Mouse (Mus musculus) CH12.LX (cell line): ENCODE results near the gene Cdr2. TPM values are rescaled to one million over a fixed set of nuclear protein-coding genes. Genes with fewer than 3 reads are reported as not detected.
"Not testable (repeated sequence)": the region's sequence is repeated elsewhere in the genome, so short reads cannot be mapped to it uniquely, and the experiment has no call there.

Source experiments
- DNase-seq: peaks from one replicate; pipeline ENCODE4 v3.0.0-alpha.2; 2013; ENCODE audit errors: extremely low read depth
- H3K27ac ChIP-seq: 2 replicates; pipeline ENCODE4 v1.5.1; 2012; ENCODE audit warnings: low read depth, mild to moderate bottlenecking, control low read depth, moderate library complexity; ENCODE audit not compliant: insufficient read depth
- H3K27me3 ChIP-seq: replicated peaks from 2 replicates; pipeline ENCODE3; 2012; ENCODE audit warnings: inconsistent platforms
- H3K36me3 ChIP-seq, 2 experiments: replicated peaks in 1 of 2; 2 replicates each; pipeline versions ENCODE3 to v1.6.1; 2012; ENCODE audit warnings: inconsistent platforms in 1 of 2, low read length in 1 of 2, mild to moderate bottlenecking in 1 of 2, mixed read lengths in 1 of 2, moderate library complexity in 1 of 2; ENCODE audit not compliant: control insufficient read depth in 1 of 2, insufficient read depth in 1 of 2
- H3K4me1 ChIP-seq, 2 experiments: 2 replicates each; pipeline ENCODE4 v1.6.1; 2012; ENCODE audit warnings: inconsistent platforms in 1 of 2, moderate library complexity in 1 of 2; ENCODE audit not compliant: insufficient read depth in 2 of 2, control insufficient read depth in 1 of 2
- H3K4me2 ChIP-seq: 2 replicates; pipeline ENCODE4 v1.6.1; 2012; ENCODE audit warnings: low read depth, mild to moderate bottlenecking, control low read depth; ENCODE audit not compliant: poor library complexity, insufficient read depth, severe bottlenecking
- H3K4me3 ChIP-seq, 3 experiments: fragments of 150-350 bp in 1 of 3; sonication (generic) in 1 of 3; replicated peaks in 1 of 3; 2 replicates each; pipeline versions ENCODE3 to v1.5.1; 2011 to 2012; ENCODE audit warnings: low read depth in 2 of 3, low read length in 2 of 3, mild to moderate bottlenecking in 2 of 3, moderate library complexity in 2 of 3, control low read depth in 1 of 3, improper control_type of control experiment in 1 of 3, inconsistent platforms in 1 of 3, mixed read lengths in 1 of 3; ENCODE audit not compliant: poor library complexity in 1 of 3
- H3K79me2 ChIP-seq: replicated peaks from 2 replicates; pipeline ENCODE4 v1.6.1; 2012; ENCODE audit warnings: mild to moderate bottlenecking, moderate library complexity; ENCODE audit not compliant: control insufficient read depth, poor library complexity, insufficient read depth, severe bottlenecking; ENCODE audit errors: extremely low read depth
- H3K9ac ChIP-seq: 2 replicates; pipeline ENCODE4 v1.6.1; 2012; ENCODE audit warnings: low read depth, mild to moderate bottlenecking, control low read depth, moderate library complexity; ENCODE audit not compliant: insufficient read depth
- H3K9me3 ChIP-seq: replicated peaks from 2 replicates; pipeline ENCODE3; 2012; ENCODE audit warnings: low read length, inconsistent platforms, mixed read lengths
- BHLHE40 ChIP-seq: IDR thresholded peaks from 2 replicates; pipeline ENCODE4 v1.6.1; 2011; ENCODE audit warnings: mild to moderate bottlenecking, low read depth, low read length, improper control_type of control experiment
- E2F4 ChIP-seq: IDR thresholded peaks from 2 replicates; pipeline ENCODE4 v1.6.1; 2011; ENCODE audit warnings: low read depth, low read length, improper control_type of control experiment; ENCODE audit not compliant: insufficient replicate concordance
- IRF4 ChIP-seq: IDR thresholded peaks from 2 replicates; pipeline ENCODE4 v1.6.1; 2014; ENCODE audit warnings: low read depth, mild to moderate bottlenecking, inconsistent platforms, low read length, improper control_type of control experiment
- JUN ChIP-seq: IDR thresholded peaks from 2 replicates; pipeline ENCODE4 v1.6.1; 2011; ENCODE audit warnings: low read depth, mild to moderate bottlenecking, low read length, improper control_type of control experiment, moderate library complexity; ENCODE audit not compliant: insufficient read depth
- MAZ ChIP-seq: IDR thresholded peaks from 2 replicates; pipeline ENCODE4 v1.6.1; 2012; ENCODE audit warnings: low read depth, mild to moderate bottlenecking, inconsistent platforms, low read length, improper control_type of control experiment, moderate library complexity
- NELFE ChIP-seq: IDR thresholded peaks from 2 replicates; pipeline ENCODE4 v1.6.1; 2011; ENCODE audit warnings: low read depth, low read length, improper control_type of control experiment
- PAX5 ChIP-seq: IDR thresholded peaks from 2 replicates; pipeline ENCODE4 v1.6.1; 2012; ENCODE audit warnings: low read length, inconsistent platforms, mixed read lengths
- RCOR1 ChIP-seq: conservative IDR thresholded peaks from 2 replicates; pipeline ENCODE4 v1.6.1; 2012; ENCODE audit warnings: low read depth, mild to moderate bottlenecking, inconsistent platforms, low read length, improper control_type of control experiment
- TBP ChIP-seq: conservative IDR thresholded peaks from 2 replicates; pipeline ENCODE4 v1.6.1; 2011; ENCODE audit warnings: low read depth, low read length, improper control_type of control experiment
- UBTF ChIP-seq: IDR thresholded peaks from 2 replicates; pipeline ENCODE4 v1.6.1; 2012; ENCODE audit warnings: low read depth, mild to moderate bottlenecking, inconsistent platforms, low read length, improper control_type of control experiment, moderate library complexity
- USF1 ChIP-seq: IDR thresholded peaks from 2 replicates; pipeline ENCODE4 v1.6.1; 2014; ENCODE audit warnings: low read depth, mild to moderate bottlenecking, inconsistent platforms, low read length, improper control_type of control experiment
- USF2 ChIP-seq: conservative IDR thresholded peaks from 2 replicates; pipeline ENCODE4 v1.6.1; 2011; ENCODE audit warnings: low read depth, low read length, improper control_type of control experiment
- ZKSCAN1 ChIP-seq: IDR thresholded peaks from 2 replicates; pipeline ENCODE4 v1.6.1; 2012; ENCODE audit warnings: low read depth, inconsistent platforms, low read length, improper control_type of control experiment, borderline replicate concordance
- ZNF384 ChIP-seq: IDR thresholded peaks from 2 replicates; pipeline ENCODE4 v1.6.1; 2012; ENCODE audit warnings: low read depth, low read length, improper control_type of control experiment, inconsistent platforms
- dilution Hi-C: fragments of 300-500 bp; cut with MboI; formaldehyde crosslinking; loops from 2 replicates; pipeline ENCODE4 v1.14.3; 2020; ENCODE audit warnings: low sequenced_read_pairs; ENCODE audit not compliant: extremely low pct_unique_long_range_greater_than_20kb, extremely low pct_ligation_motif_present
- in situ Hi-C: fragments of 300-500 bp; cut with MboI; formaldehyde crosslinking; loops from 3 replicates; pipeline ENCODE4 v1.14.3; 2019; ENCODE audit warnings: low sequenced_read_pairs, low pct_ligation_motif_present, low pct_unique_long_range_greater_than_20kb, mixed read lengths
- polyA plus RNA-seq: library from polyadenylated mRNA; unstranded; fragments of >175 nt; gene quantifications from 2 replicates; pipeline ENCODE4 v1.2.1, GENCODE M21; 2012; ENCODE audit warnings: low read depth; ENCODE audit not compliant: insufficient read length
- total RNA-seq, 2 experiments: library from RNA; depleted of rRNA; stranded (reverse); fragments of 300-350 nt in 1 of 2; fragments of >200 nt in 1 of 2; gene quantifications; 2 replicates each; pipeline ENCODE4 v1.2.3; 2012 to 2014

Gene Cdr2
- total and polyA plus RNA-seq, 3 experiments: 5.7 to 9.5 (median 8.7) TPM

GRCm38 (mm10) chr7:120960116-120960515, 22.0 kb downstream of the Cdr2 start:
- dilution Hi-C loops: no loop called here
- Histone ChIP-seq H3K4me3 (no peak overlapping the region), H3K9me3 (no peaks in the 10 kb centered on the region), H3K27me3 (no peaks in the 10 kb centered on the region), H3K9ac (no peak overlapping the region)
- no peak for DNase-seq
- TF ChIP-seq ZKSCAN1 (no peak), UBTF (no peak), USF1 (no peak), E2F4 (no peak), USF2 (no peak), JUN (no peak), PAX5 (no peak), RCOR1 (no peak), MAZ (no peak), NELFE (no peak), ZNF384 (no peak)
- TF ChIP-seq, all 38 proteins: peak for 0
- Histone ChIP-seq H3K4me2 (no peak overlapping the region), H3K79me2 (no peaks in the 10 kb centered on the region), H3K4me1 (peaks cover 0 to 20% of the 10 kb centered on the region in 2 experiments; a peak in 2 of 4 replicates), H3K27ac (no peak overlapping the region), H3K36me3 (peaks cover 13 to 45% of the 10 kb centered on the region in 2 experiments)
- in situ Hi-C loops: no loop called here

- H3K79me2 ChIP-seq, H3K9ac ChIP-seq, DNase-seq, H3K4me3 ChIP-seq, dilution Hi-C loops, H3K9me3 ChIP-seq, H3K4me2 ChIP-seq, in situ Hi-C loops, H3K27ac ChIP-seq, H3K27me3 ChIP-seq: not testable (repeated sequence)
- peaks cover 13 to 41% of the 10 kb centered on the region in 2 experiments for H3K36me3 ChIP-seq
- H3K4me1 ChIP-seq: peaks cover 0 to 15% of the 10 kb centered on the region in 2 experiments; a peak in 2 of 4 replicates
- peak; percentile 85 for TF ChIP-seq TBP
Observed at GRCm38 (mm10) chr7:120953591-120953990, 28.5 kb downstream of the Cdr2 start.

GRCm38 (mm10) chr7:120943936-120944509, 38.1 kb downstream of the Cdr2 start:
- Histone ChIP-seq H3K9ac (no peak overlapping the region), H3K36me3 (peaks cover 58 to 89% of the 10 kb centered on the region in 2 experiments), H3K4me3 (no peak overlapping the region), H3K9me3 (no peaks in the 10 kb centered on the region), H3K27me3 (no peaks in the 10 kb centered on the region), H3K27ac (no peak overlapping the region), H3K4me1 (no peaks in the 10 kb centered on the region), H3K79me2 (no peaks in the 10 kb centered on the region), H3K4me2 (no peak overlapping the region)
- no peak for DNase-seq
- dilution Hi-C loops (no loop called here), in situ Hi-C loops (no loop called here)
- no peak for TF ChIP-seq IRF4
- TF ChIP-seq BHLHE40: no peak
